Mouse (Mus musculus) liver, embryonic 14.5 days (tissue): ENCODE data around the gene Myom3.

Experiments used
- CTCF ChIP-seq: IDR thresholded peaks from 2 replicates; pipeline ENCODE4 v1.5.1; 2016; ENCODE audit warnings: antibody characterized with exemption, low read depth, control low read depth
- EP300 ChIP-seq: IDR thresholded peaks from 2 replicates; pipeline ENCODE4 v1.6.1; 2016; ENCODE audit warnings: antibody characterized with exemption, low read depth

DNA sequence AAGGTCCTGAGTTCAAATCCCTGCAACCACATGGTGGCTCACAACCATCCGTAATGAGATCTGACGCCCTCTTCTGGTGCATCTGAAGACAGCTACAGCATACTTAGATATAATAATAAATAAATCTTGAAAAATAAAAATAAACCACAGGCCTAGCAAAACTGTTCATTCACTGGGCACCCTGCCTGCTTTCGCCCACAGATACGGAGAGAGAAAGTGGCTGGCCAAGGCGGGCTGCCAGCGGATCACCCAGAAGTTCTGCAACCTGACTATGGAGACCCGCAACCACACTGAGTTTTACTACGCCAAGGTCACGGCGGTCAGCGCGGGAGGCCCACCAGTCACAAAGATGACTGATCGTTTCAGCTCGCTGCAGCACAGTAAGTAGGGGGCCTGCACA lies 25.6 kb upstream of the Myom3 start:
- no peak for TF ChIP-seq CTCF
- no peak for TF ChIP-seq EP300
